ENCODE assay signal across 22 mouse cellular contexts in genomic region chr6:93305176-93305575, GRCm38 (mm10).
"Had no signal": no experiment of that assay in that cellular context is flagged by ENCODE, and none has a peak within 500 bp of the region (broad histone marks: within the 10 kb centered on the region; RNA-seq: fewer than 3 reads in every experiment).

No protein-coding gene starts in this region.

- H3K9ac ChIP-seq: limb, embryonic 13.5 days; liver, embryonic 12.5 days; liver, embryonic 15.5 days; lung, embryonic 15.5 days; midbrain, embryonic 13.5 days; neural tube, embryonic 13.5 days had no signal

- H3K27ac ChIP-seq: kidney, postnatal 0 days; limb, embryonic 10.5 days; limb, embryonic 13.5 days; liver, embryonic 12.5 days; liver, embryonic 15.5 days; lung, embryonic 15.5 days; midbrain, embryonic 10.5 days; midbrain, embryonic 13.5 days; neural tube, embryonic 13.5 days; stomach, postnatal 0 days had no signal

- H3K4me1 ChIP-seq: limb, embryonic 10.5 days; liver, embryonic 12.5 days; liver, embryonic 15.5 days; lung, embryonic 15.5 days; megakaryocyte, embryonic 14.5 days; midbrain, embryonic 10.5 days; midbrain, embryonic 13.5 days; neural tube, embryonic 13.5 days had no signal

- DNase-seq: kidney, adult 8-10 months; kidney, postnatal 4 days; liver; lung, adult 18-20 months; lung, postnatal 10 days; lung, postnatal 36 days; right cerebral cortex, postnatal 14 days; right cerebral cortex, postnatal 4 days; thymus, adult 2 months; thymus, postnatal 14 days had no signal

- H3K36me3 ChIP-seq: limb, embryonic 10.5 days; limb, embryonic 13.5 days; liver, embryonic 12.5 days; liver, embryonic 15.5 days; lung, embryonic 15.5 days; midbrain, embryonic 10.5 days; midbrain, embryonic 13.5 days; neural tube, embryonic 13.5 days had no signal

- H3K4me3 ChIP-seq: limb, embryonic 10.5 days; limb, embryonic 13.5 days; liver, embryonic 12.5 days; liver, embryonic 15.5 days; lung, embryonic 15.5 days; megakaryocyte, embryonic 14.5 days; midbrain, embryonic 10.5 days; midbrain, embryonic 13.5 days; myocyte; neural tube, embryonic 13.5 days had no signal

- H3K27me3 ChIP-seq: limb, embryonic 13.5 days; liver, embryonic 12.5 days; liver, embryonic 15.5 days; lung, embryonic 15.5 days; megakaryocyte, embryonic 14.5 days; midbrain, embryonic 13.5 days; neural tube, embryonic 13.5 days had no signal
